Mouse (Mus musculus) MEL (cell line): ENCODE results near the gene Caap1. TPM values are rescaled to one million over a fixed set of nuclear protein-coding genes. Genes with fewer than 3 reads are reported as not detected.

Experiments
- DNase-seq: peaks from one replicate; pipeline ENCODE4 v3.0.0; 2011; ENCODE audit warnings: low read depth, low spot score
- H3K27ac ChIP-seq: 2 replicates; pipeline ENCODE4 v1.5.1; 2012; ENCODE audit warnings: low read depth, mild to moderate bottlenecking, control low read depth, low read length, moderate library complexity; ENCODE audit not compliant: control insufficient read depth
- H3K27me3 ChIP-seq, 2 experiments: fragments of 150-350 bp in 1 of 2; sonication (generic) in 1 of 2; 2 replicates each; pipeline ENCODE4 v1.6.1; 2012; ENCODE audit warnings: low read length in 2 of 2, mild to moderate bottlenecking in 2 of 2, improper control_type of control experiment in 1 of 2, moderate library complexity in 1 of 2; ENCODE audit not compliant: insufficient read depth in 2 of 2, control insufficient read depth in 1 of 2
- H3K36me3 ChIP-seq, 2 experiments: 2 replicates each; pipeline ENCODE4 v1.6.1; 2012 to 2014; ENCODE audit warnings: low read length in 2 of 2, improper control_type of control experiment in 1 of 2, inconsistent platforms in 1 of 2, mild to moderate bottlenecking in 1 of 2; ENCODE audit not compliant: insufficient read depth in 2 of 2, control insufficient read depth in 1 of 2
- H3K4me1 ChIP-seq, 2 experiments: fragments of 150-350 bp in 1 of 2; sonication (generic) in 1 of 2; 2 replicates each; pipeline ENCODE4 v1.6.1; 2012; ENCODE audit warnings: low read length in 2 of 2, improper control_type of control experiment in 1 of 2, mild to moderate bottlenecking in 1 of 2; ENCODE audit not compliant: insufficient read depth in 2 of 2, control insufficient read depth in 1 of 2
- H3K4me3 ChIP-seq, 2 experiments: fragments of 150-350 bp in 1 of 2; sonication (generic) in 1 of 2; 2 replicates each; pipeline ENCODE4 v1.5.1; 2012; ENCODE audit warnings: low read depth in 2 of 2, low read length in 2 of 2, mild to moderate bottlenecking in 2 of 2, moderate library complexity in 2 of 2, control low read depth in 1 of 2, improper control_type of control experiment in 1 of 2; ENCODE audit not compliant: control insufficient read depth in 1 of 2, insufficient read depth in 1 of 2
- H3K79me2 ChIP-seq: 2 replicates; pipeline ENCODE4 v1.6.1; 2012; ENCODE audit warnings: mild to moderate bottlenecking, low read length, moderate library complexity; ENCODE audit not compliant: control insufficient read depth, poor library complexity, insufficient read depth
- H3K9ac ChIP-seq: 2 replicates; pipeline ENCODE4 v1.6.1; 2012; ENCODE audit warnings: low read depth, mild to moderate bottlenecking, control low read depth, low read length, moderate library complexity; ENCODE audit not compliant: control insufficient read depth, poor library complexity, severe bottlenecking
- H3K9me3 ChIP-seq: fragments of 150-350 bp; sonication (generic); replicated peaks from 2 replicates; pipeline ENCODE4 v1.6.1; 2012; ENCODE audit warnings: mild to moderate bottlenecking, low read length, improper control_type of control experiment, moderate library complexity; ENCODE audit not compliant: insufficient read depth
- EP300 ChIP-seq, 2 experiments: IDR thresholded peaks; 2 replicates each; pipeline ENCODE4 v1.6.1; 2011; ENCODE audit warnings: improper control_type of control experiment in 2 of 2, low read length in 2 of 2, low read depth in 1 of 2, mild to moderate bottlenecking in 1 of 2
- HCFC1 ChIP-seq: IDR thresholded peaks from 2 replicates; pipeline ENCODE4 v1.6.1; 2012; ENCODE audit warnings: low read depth, mild to moderate bottlenecking, inconsistent platforms, low read length, improper control_type of control experiment, moderate library complexity
- KAT2A ChIP-seq: conservative IDR thresholded peaks from 2 replicates; pipeline ENCODE4 v1.6.1; 2012; ENCODE audit warnings: low read depth, low read length, improper control_type of control experiment, inconsistent platforms
- MAFK ChIP-seq: IDR thresholded peaks from 2 replicates; pipeline ENCODE4 v1.6.1; 2011; ENCODE audit warnings: low read depth, mild to moderate bottlenecking, low read length, improper control_type of control experiment, borderline replicate concordance
- MAX ChIP-seq: IDR thresholded peaks from 2 replicates; pipeline ENCODE4 v1.6.1; 2011; ENCODE audit warnings: low read length, improper control_type of control experiment
- MAZ ChIP-seq: IDR thresholded peaks from 2 replicates; pipeline ENCODE4 v1.6.1; 2012; ENCODE audit warnings: low read depth, mild to moderate bottlenecking, inconsistent platforms, low read length, improper control_type of control experiment
- MEF2A ChIP-seq: IDR thresholded peaks from 2 replicates; pipeline ENCODE4 v1.6.1; 2014; ENCODE audit warnings: low read depth, mild to moderate bottlenecking, inconsistent platforms, low read length, improper control_type of control experiment; ENCODE audit not compliant: poor library complexity, insufficient replicate concordance, severe bottlenecking; ENCODE audit errors: extremely low read depth
- MXI1 ChIP-seq: IDR thresholded peaks from 2 replicates; pipeline ENCODE4 v1.6.1; 2011; ENCODE audit warnings: mild to moderate bottlenecking, low read depth, low read length, improper control_type of control experiment
- POLR2A ChIP-seq, 2 experiments: IDR thresholded peaks; 2 replicates each; pipeline ENCODE4 v1.6.1; 2011 to 2012; ENCODE audit warnings: low read length in 2 of 2, mild to moderate bottlenecking in 2 of 2, control low read depth in 1 of 2, improper control_type of control experiment in 1 of 2, low read depth in 1 of 2, moderate library complexity in 1 of 2; ENCODE audit not compliant: control insufficient read depth in 1 of 2, insufficient read depth in 1 of 2, poor library complexity in 1 of 2
- POLR2AphosphoS2 ChIP-seq: IDR thresholded peaks from 2 replicates; pipeline ENCODE4 v1.6.1; 2011; ENCODE audit warnings: low read length, improper control_type of control experiment
- RAD21 ChIP-seq: IDR thresholded peaks from 2 replicates; pipeline ENCODE4 v1.6.1; 2011; ENCODE audit warnings: mild to moderate bottlenecking, low read depth, low read length, improper control_type of control experiment
- SIN3A ChIP-seq: IDR thresholded peaks from 2 replicates; pipeline ENCODE4 v1.6.1; 2012; ENCODE audit warnings: low read length, improper control_type of control experiment, inconsistent platforms
- SMC3 ChIP-seq: IDR thresholded peaks from 2 replicates; pipeline ENCODE4 v1.6.1; 2011; ENCODE audit warnings: low read depth, low read length, improper control_type of control experiment
- TBP ChIP-seq: IDR thresholded peaks from 2 replicates; pipeline ENCODE4 v1.8.0; 2011; ENCODE audit warnings: low read depth, low read length, improper control_type of control experiment
- USF1 ChIP-seq: IDR thresholded peaks from 2 replicates; pipeline ENCODE4 v1.6.1; 2014; ENCODE audit warnings: low read depth, mild to moderate bottlenecking, inconsistent platforms, low read length, improper control_type of control experiment, moderate library complexity
- ZNF384 ChIP-seq: IDR thresholded peaks from 2 replicates; pipeline ENCODE4 v1.6.1; 2012; ENCODE audit warnings: low read depth, mild to moderate bottlenecking, inconsistent platforms, low read length, improper control_type of control experiment
- polyA plus RNA-seq, 2 experiments: library from polyadenylated mRNA; stranded (reverse) in 1 of 2; unstranded in 1 of 2; fragments of >175 nt in 1 of 2; fragments of >200 nt in 1 of 2; gene quantifications; 2 replicates each; pipeline versions ENCODE4 v1.2.1 to v1.2.4; 2012; ENCODE audit warnings: low replicate concordance in 2 of 2, low read depth in 1 of 2; ENCODE audit not compliant: insufficient read length in 2 of 2, insufficient read depth in 1 of 2, missing spikeins in 1 of 2
- total RNA-seq: library from RNA; depleted of rRNA; stranded (reverse); fragments of 300-350 nt; gene quantifications from 2 replicates; pipeline ENCODE4 v1.2.3, GENCODE M21; 2012

Gene Caap1
- total and polyA plus RNA-seq, 3 experiments, result 12.8 to 13.9 TPM; not detected in 1

DNA sequence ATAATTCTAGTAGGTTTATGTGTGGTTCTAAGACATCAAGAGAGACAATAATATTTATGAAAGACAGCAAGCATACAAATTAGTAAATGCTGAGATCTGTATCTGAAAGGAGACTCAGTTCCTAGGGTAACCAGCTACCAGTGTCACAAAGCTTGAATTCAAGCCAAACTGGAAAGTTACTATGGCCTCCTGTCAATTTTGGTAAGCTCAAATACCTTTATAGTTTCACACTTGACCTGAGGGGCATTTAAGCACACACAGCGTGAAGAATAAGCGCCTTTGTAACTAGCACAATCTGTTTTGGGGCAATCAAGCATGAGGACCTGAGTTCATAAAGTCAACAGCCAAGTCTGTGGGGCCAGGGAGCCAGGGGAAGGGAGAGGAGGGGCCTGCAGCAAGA, 2.7 kb upstream of the Caap1 start:
- TF ChIP-seq MAFK, result no peak
- Histone ChIP-seq H3K27ac (no peak overlapping the region), H3K9ac (no peak overlapping the region), H3K27me3 (no peaks in the 10 kb centered on the region), H3K36me3 (peaks cover 0 to 18% of the 10 kb centered on the region in 2 experiments; a peak in 2 of 4 replicates), H3K9me3 (no peaks in the 10 kb centered on the region), H3K4me1 (peaks cover 2 to 9% of the 10 kb centered on the region in 2 experiments; a peak in 3 of 4 replicates), H3K4me3 (no peak overlapping the region), H3K79me2 (peaks cover 16% of the 10 kb centered on the region)
- DNase-seq, result no peak

DNA sequence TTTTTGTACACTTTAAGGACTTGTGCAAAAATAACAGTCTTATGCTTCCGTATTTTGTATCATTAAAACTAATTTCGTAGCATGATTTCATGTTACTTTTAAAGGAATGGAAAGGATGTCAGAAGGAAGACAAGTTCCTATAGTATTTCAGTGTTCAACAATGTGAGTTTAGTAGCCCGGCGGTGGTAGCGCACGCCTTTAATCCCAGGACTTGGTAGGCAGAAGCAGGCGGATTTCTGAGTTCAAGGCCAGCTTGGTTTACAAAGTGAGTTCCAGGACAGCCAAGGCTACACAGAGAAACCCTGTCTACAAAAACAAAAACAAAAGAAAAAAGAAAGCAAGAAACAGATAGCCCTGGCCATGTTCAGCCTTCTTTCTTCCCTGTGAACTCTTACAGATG, 549 bp upstream of the Caap1 start:
- TF ChIP-seq RAD21 (no peak), SIN3A (no peak), USF1 (no peak), KAT2A (no peak), ZNF384 (no peak), MXI1 (no peak), SMC3 (no peak), POLR2A (IDR thresholded peaks at IDR 0.05; ENCODE audit: control insufficient read depth in 1 of 2, insufficient read depth in 1 of 2, low read depth in 1 of 2, low read length in 2 of 2, poor library complexity in 1 of 2) (no peak), EP300 (IDR thresholded peaks at IDR 0.05; ENCODE audit: low read depth in 1 of 2, low read length in 2 of 2) (no peak), HCFC1 (no peak), MEF2A (no peak), TBP (no peak), MAZ (no peak)
- Histone ChIP-seq H3K79me2 (peaks cover 19% of the 10 kb centered on the region), H3K9me3 (no peaks in the 10 kb centered on the region), H3K27me3 (no peaks in the 10 kb centered on the region), H3K9ac (no peak overlapping the region), H3K27ac (no peak overlapping the region), H3K4me3 (peak overlapping the region in 1 of 2 experiments; percentile 82; a peak in 2 of 4 replicates), H3K4me1 (peaks cover 2 to 5% of the 10 kb centered on the region in 2 experiments; a peak in 3 of 4 replicates), H3K36me3 (peaks cover 0 to 14% of the 10 kb centered on the region in 2 experiments; a peak in 2 of 4 replicates)
- DNase-seq, result no peak

DNA sequence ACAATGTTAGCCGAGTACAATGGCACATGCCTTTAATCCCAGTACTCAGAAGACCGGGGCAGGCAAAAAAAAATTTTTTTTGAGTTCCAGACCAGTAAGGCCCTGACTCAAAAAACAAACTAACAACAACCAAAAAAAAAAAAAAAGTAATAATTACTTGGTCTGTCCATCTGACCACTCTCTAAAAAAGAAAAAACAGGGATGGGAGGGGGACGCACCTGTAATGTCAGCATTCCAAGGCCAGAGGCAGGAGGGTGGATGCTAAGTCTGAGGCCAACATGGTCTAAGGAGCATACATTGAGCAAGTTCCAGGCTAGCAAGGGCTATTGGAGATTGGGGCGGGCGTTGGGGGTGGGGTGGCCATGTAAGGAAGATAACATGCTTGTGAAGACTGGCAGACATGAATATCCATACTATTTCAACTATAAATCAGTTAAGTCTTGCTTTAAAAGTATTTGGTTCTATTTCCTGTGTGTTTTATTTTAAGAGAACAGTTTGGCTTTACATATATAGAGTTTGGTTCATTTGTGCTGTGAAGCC, 1.6 kb downstream of the Caap1 start:
- H3K36me3 ChIP-seq, result peaks cover 3 to 14% of the 10 kb centered on the region in 2 experiments; a peak in 3 of 4 replicates
- no peaks in the 10 kb centered on the region for H3K9me3 ChIP-seq
- H3K4me3 ChIP-seq, result peak overlapping the region; percentile 82 to 99
- H3K4me1 ChIP-seq, result peaks cover 2 to 5% of the 10 kb centered on the region in 2 experiments; a peak in 3 of 4 replicates
- no peak overlapping the region for H3K27ac ChIP-seq
- H3K79me2 ChIP-seq, result peaks cover 19% of the 10 kb centered on the region
- H3K27me3 ChIP-seq, result no peaks in the 10 kb centered on the region
- peak; percentile 51 for DNase-seq
- TF ChIP-seq MAZ (0 out of 2 replicates have a peak, but pooled peaks have one; percentile 31), MAX (no peak), POLR2AphosphoS2 (no peak)
- TF ChIP-seq, all 39 proteins: peak for 1
- H3K9ac ChIP-seq, result peak overlapping the region; percentile 97
